Mouse (Mus musculus) intestine, embryonic 15.5 days (tissue): ENCODE data around the gene Helb. TPM values are rescaled to one million over a fixed set of nuclear protein-coding genes. Genes with fewer than 3 reads are reported as not detected.

ENCODE experiments used
- ATAC-seq: fragments of 200-750 bp; cut with Nextera tagmentation; 2 replicates; pipeline ENCODE4 v1.8.0; 2017; ENCODE audit warnings: moderate TSS enrichment, moderate library complexity
- H3K27ac ChIP-seq: fragments of 300-500 bp; sonication (generic); 2 replicates; pipeline ENCODE4 v1.5.1; 2015; ENCODE audit warnings: mild to moderate bottlenecking, inconsistent platforms
- H3K27me3 ChIP-seq: fragments of 300-500 bp; sonication (generic); replicated peaks from 2 replicates; pipeline ENCODE4 v1.6.1; 2015; ENCODE audit warnings: inconsistent platforms
- H3K36me3 ChIP-seq: fragments of 300-500 bp; sonication (generic); 2 replicates; pipeline ENCODE4 v1.6.1; 2015; ENCODE audit warnings: inconsistent platforms
- H3K4me1 ChIP-seq: fragments of 300-500 bp; sonication (generic); replicated peaks from 2 replicates; pipeline ENCODE4 v1.6.1; 2015; ENCODE audit warnings: inconsistent platforms
- H3K4me2 ChIP-seq: fragments of 300-500 bp; sonication (generic); replicated peaks from 2 replicates; pipeline ENCODE4 v1.6.1; 2015; ENCODE audit warnings: mild to moderate bottlenecking, inconsistent platforms
- H3K4me3 ChIP-seq: fragments of 300-500 bp; sonication (generic); replicated peaks from 2 replicates; pipeline ENCODE4 v1.5.1; 2015; ENCODE audit warnings: inconsistent platforms
- H3K9ac ChIP-seq: fragments of 300-500 bp; sonication (generic); 2 replicates; pipeline ENCODE4 v1.6.1; 2015; ENCODE audit warnings: inconsistent platforms
- H3K9me3 ChIP-seq: fragments of 300-500 bp; sonication (generic); 2 replicates; pipeline ENCODE4 v1.6.1; 2016; ENCODE audit warnings: inconsistent platforms
- WGBS: fragments of 180-500 bp; shearing (Covaris S2); methylation state at CpG from one replicate; pipeline ENCODE4 v1.1.7; 2015; 5-methylcytosine and 5-hydroxymethylcytosine counted together
- polyA plus RNA-seq: library from polyadenylated mRNA; unstranded; fragments of >200 nt; fragmentation: Nextera tagmentation; extraction: Ambion mirVana; gene quantifications from 2 replicates; pipeline ENCODE4 v1.2.1, GENCODE M21; 2015

Helb gene
- polyA plus RNA-seq, 1 experiment from 2014 or later = 5.4 TPM

DNA sequence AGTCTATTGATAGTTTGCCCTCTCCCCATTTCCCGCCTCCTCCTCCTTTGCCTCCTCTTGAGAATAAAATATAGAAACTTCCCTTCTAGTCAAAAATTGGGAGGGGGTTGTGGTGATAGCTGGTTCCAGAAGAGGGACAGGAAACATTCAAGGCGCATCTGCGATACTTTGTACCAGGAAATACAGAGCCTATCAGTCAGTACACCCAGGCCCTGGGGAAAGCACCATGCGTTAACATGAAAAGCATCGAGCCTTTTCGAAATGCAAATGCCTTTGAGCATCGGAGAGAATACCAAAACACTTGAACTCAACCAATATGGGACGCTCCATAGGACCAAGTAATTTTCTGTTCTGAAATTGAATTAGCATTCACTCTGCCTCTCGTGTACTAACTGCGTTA lies 46.5 kb downstream of the Helb start:
- Histone ChIP-seq H3K4me1 (no peaks in the 10 kb centered on the region), H3K27ac (no peak overlapping the region), H3K9ac (no peak overlapping the region), H3K4me3 (no peak overlapping the region), H3K4me2 (no peak overlapping the region), H3K27me3 (no peaks in the 10 kb centered on the region), H3K36me3 (no peaks in the 10 kb centered on the region), H3K9me3 (no peaks in the 10 kb centered on the region)
- no peak for ATAC-seq
- WGBS = 93% methylated on average over 10 of the region's 10 CpGs

DNA sequence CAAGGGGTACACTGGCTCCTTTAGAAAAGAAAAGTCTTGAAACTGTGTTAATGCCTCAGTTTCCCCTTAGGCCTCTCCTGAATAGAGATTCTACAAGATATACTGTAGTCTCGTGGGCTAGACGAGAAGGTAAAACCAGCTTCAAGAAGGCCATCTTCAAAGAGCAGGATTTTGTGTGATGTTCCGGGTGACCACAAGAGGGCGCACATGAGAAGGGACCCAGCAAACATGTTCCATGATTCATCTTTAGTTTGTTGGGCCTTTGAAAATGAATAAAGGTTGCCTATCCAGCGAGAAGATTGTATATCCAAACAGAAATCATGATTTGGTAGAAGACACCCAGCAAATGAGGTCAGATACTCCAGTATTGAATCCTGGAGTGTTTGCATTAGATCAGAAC lies 48.4 kb downstream of the Helb start:
- H3K4me1 ChIP-seq = no peaks in the 10 kb centered on the region
- H3K9ac ChIP-seq = no peak overlapping the region
- no peak overlapping the region for H3K4me2 ChIP-seq
- 25% methylated on average over 5 of the region's 5 CpGs for WGBS
- no peak for ATAC-seq
- H3K27ac ChIP-seq = no peak overlapping the region
- H3K27me3 ChIP-seq = no peaks in the 10 kb centered on the region
- H3K36me3 ChIP-seq = no peaks in the 10 kb centered on the region
- H3K9me3 ChIP-seq = no peaks in the 10 kb centered on the region
- H3K4me3 ChIP-seq = no peak overlapping the region

DNA sequence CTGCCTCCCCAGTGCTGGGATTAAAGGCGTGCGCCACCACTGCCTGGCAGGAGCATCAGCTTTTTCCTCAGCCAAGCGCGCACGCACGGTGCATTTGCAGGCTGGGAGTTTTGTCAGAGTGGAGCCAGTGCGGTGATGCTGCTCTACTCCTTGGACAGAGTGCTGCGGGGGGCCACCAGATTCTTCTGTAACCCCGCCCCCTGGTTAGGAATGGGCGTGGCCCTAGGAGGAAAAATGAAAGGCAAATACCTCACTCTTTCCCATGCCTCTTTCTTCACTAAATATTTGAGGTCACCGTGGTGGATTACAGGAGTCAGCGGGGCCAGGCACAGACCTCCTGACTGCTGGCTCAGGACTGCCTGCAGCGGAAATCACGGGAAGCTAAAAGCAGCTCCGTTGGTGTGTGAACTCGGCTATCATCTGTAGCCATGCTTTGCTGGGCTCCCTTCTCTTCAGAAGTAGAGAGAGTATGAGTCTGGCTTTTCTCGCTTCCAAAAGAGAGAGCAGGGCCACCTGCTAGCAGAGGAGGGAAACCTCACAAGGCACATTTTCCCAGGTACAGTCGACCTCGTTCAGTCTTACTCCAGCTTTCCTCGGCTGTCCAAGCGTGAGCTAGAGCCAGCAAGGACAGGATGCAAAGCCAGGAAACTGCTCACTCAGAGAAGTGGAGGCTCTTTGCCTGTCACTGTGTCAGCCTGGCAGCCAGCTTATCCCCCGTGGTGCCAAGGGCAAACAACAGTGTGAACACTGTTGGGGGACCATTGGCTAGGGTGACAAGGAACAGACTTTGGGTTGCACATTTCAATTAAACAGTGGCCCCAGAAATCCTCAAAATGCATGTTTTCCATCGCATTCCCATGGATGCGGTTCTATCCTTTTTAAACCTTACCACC lies 51.3 kb downstream of the Helb start:
- no peaks in the 10 kb centered on the region for H3K36me3 ChIP-seq
- no peak overlapping the region; the same call in 1 of the 2 replicates for H3K4me2 ChIP-seq
- no peaks in the 10 kb centered on the region for H3K9me3 ChIP-seq
- H3K4me3 ChIP-seq = no peak overlapping the region
- no peak overlapping the region for H3K9ac ChIP-seq
- WGBS = 80% methylated on average over 24 of the region's 24 CpGs
- ATAC-seq = no peak
- no peaks in the 10 kb centered on the region for H3K27me3 ChIP-seq
- no peaks in the 10 kb centered on the region for H3K4me1 ChIP-seq
- H3K27ac ChIP-seq = no peak overlapping the region

DNA sequence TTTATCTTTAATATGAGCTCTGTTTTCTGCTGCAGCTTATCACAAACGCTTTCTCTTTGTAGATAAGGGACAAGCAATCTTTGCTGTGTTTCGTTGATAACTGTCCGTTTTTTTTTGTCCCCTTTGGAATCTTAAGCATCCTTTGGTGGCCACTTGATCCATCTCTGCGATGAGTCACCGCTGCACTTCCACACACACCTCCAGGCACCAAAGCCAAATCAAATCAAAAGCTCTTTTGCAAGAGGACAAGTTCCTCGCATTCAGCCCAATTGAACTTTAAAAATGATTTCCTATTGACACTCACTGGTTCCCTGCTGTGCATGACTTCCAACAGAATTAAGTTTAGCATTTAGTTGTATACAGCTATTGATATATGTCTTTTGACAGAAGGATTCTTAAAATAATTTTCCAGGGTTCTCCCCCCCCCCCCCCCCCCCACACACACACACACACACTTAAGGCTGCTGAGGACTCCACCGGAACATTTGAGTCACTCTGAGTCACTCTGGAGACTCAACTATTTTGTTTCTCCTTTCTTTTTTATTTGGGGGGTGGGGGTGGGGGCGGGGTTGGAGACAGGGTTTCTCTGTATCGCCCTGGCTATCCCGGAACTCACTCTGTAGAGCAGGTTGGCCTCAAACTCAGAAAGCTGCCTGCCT lies 52.1 kb downstream of the Helb start:
- Histone ChIP-seq H3K27me3 (no peaks in the 10 kb centered on the region), H3K27ac (no peak overlapping the region), H3K9ac (no peak overlapping the region), H3K36me3 (no peaks in the 10 kb centered on the region), H3K9me3 (no peaks in the 10 kb centered on the region), H3K4me2 (no peak overlapping the region), H3K4me3 (no peak overlapping the region), H3K4me1 (no peaks in the 10 kb centered on the region)
- WGBS = 68% methylated on average over 10 of the region's 10 CpGs
- no peak for ATAC-seq

DNA sequence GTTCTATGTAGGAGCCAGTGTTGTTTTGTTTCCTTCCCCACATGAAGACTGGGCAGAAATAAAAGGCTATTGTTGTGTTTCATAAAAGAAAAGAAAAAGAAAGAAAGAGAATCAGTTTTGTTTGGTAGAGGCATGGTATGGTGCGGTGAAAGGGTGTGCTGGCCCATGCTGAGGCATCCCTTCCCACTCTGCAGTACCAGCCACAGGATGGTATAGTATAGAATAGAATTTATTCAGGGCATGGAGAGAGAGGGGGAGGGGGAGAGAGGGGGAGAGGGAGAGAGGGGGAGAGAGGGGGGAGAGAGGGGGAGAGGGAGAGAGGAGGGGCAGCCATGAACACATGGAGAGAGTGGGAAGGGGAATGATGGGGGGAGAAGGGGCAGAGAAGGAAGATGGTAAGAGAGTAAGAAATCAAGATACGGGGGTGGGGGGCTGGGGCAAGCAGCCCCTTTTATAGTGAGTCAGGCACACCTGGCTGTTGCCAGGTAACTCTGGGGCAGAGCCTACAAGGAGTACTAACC lies 68.0 kb downstream of the Helb start:
- H3K27ac ChIP-seq = no peak overlapping the region
- 78% methylated on average over 2 of the region's 2 CpGs for WGBS
- no peaks in the 10 kb centered on the region for H3K4me1 ChIP-seq
- H3K27me3 ChIP-seq = no peaks in the 10 kb centered on the region
- no peaks in the 10 kb centered on the region for H3K36me3 ChIP-seq
- H3K4me3 ChIP-seq = no peak overlapping the region
- H3K4me2 ChIP-seq = no peak overlapping the region
- no peak for ATAC-seq
- no peak overlapping the region for H3K9ac ChIP-seq
- H3K9me3 ChIP-seq = no peaks in the 10 kb centered on the region

DNA sequence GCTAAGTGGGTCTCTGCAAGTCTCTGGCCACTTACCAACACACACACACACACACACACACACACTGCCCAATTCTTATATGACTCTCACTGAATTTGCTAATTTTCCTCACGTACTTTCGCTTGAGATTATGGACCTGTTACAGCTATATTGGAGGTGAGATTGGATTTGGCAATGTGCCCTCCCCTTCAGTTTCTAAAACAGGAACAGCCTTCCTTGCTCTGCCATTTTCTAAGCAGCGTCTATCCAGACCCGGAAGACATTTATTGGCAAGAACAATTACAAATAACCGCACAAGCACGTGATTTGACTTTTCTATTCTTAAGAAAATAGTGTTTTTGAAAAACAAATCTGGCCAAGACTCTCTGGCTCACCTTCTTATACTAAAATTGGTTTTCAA lies 68.5 kb downstream of the Helb start:
- Histone ChIP-seq H3K36me3 (no peaks in the 10 kb centered on the region), H3K4me2 (no peak overlapping the region), H3K4me1 (no peaks in the 10 kb centered on the region), H3K4me3 (no peak overlapping the region), H3K27ac (no peak overlapping the region), H3K9me3 (no peaks in the 10 kb centered on the region), H3K27me3 (no peaks in the 10 kb centered on the region), H3K9ac (no peak overlapping the region)
- no peak for ATAC-seq
- 93% methylated on average over 6 of the region's 6 CpGs for WGBS

DNA sequence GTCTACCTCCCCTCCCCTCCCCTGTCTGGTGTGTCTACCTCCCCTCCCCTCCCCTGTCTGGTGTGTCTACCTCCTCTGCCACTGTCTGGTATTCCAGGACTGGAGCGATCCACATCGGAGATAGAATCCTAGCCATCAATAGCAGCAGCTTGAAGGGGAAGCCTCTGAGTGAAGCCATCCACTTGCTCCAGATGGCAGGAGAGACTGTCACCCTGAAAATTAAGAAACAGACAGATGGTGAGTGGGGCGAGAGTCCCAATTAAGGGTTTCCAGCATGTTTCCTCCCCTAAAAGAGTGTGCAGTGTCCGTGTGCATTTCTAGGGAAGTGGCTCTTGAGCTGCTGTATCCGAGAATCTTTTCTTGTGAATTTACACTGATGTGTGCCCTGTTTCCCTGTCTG lies 74.6 kb downstream of the Helb start:
- Histone ChIP-seq H3K9me3 (no peaks in the 10 kb centered on the region), H3K36me3 (no peaks in the 10 kb centered on the region), H3K4me2 (no peak overlapping the region), H3K27ac (no peak overlapping the region), H3K27me3 (no peaks in the 10 kb centered on the region), H3K9ac (no peak overlapping the region), H3K4me1 (no peaks in the 10 kb centered on the region), H3K4me3 (no peak overlapping the region)
- WGBS = 93% methylated on average over 5 of the region's 5 CpGs
- ATAC-seq = no peak

DNA sequence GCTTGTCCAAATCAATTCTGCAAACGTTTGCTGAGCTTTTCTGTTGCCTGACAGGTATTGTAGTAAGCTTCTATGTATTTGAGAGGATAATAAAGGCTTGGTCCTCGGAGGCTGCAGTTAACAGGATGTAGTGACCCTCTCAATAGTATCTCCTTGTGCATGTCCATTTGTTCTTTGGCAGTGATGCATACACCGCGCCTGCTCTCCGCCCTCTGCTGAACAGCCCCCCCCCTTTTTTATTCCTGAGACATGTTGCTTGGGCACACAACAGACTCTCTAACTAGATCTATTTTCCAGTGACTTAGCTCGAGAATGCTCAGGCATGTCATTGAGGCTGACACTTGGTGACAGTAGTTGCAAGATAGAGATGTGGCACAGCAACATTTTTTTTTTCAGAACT lies 77.0 kb downstream of the Helb start:
- 72% methylated on average over 6 of the region's 6 CpGs for WGBS

DNA sequence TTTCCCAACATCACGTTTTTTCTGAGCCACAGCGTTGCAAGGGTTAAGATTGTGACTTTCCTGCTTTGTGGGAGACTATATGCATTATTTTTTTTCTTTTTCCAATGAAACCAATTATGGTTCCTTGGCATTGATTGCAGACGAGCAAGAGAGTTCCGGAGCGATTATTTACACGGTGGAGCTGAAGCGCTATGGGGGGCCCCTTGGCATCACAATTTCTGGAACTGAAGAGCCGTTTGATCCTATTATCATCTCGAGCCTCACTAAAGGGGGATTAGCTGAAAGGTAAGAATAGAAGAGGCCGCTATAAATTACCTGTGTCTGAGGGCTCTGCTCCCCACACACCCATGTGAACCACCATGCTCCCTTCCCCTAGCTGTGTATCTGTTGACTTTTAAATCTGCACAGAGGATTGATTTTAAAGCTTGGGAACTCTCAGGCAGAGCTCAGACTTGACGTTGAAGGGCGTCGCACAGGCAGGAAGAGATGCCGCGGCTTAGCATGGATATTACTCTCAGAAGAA lies 77.5 kb downstream of the Helb start:
- Histone ChIP-seq H3K9ac (no peak overlapping the region), H3K36me3 (no peaks in the 10 kb centered on the region), H3K9me3 (no peaks in the 10 kb centered on the region), H3K27me3 (no peaks in the 10 kb centered on the region), H3K4me2 (no peak overlapping the region), H3K27ac (no peak overlapping the region), H3K4me1 (no peaks in the 10 kb centered on the region), H3K4me3 (no peak overlapping the region)
- ATAC-seq = no peak
- WGBS = 56% methylated on average over 15 of the region's 15 CpGs

More for the DNA sequence above, 77.0 kb downstream of the Helb start:
- no peaks in the 10 kb centered on the region for H3K36me3 ChIP-seq
- no peaks in the 10 kb centered on the region for H3K27me3 ChIP-seq
- no peak overlapping the region for H3K4me3 ChIP-seq
- no peak overlapping the region for H3K4me2 ChIP-seq
- H3K9ac ChIP-seq = no peak overlapping the region
- no peaks in the 10 kb centered on the region for H3K4me1 ChIP-seq
- no peak overlapping the region for H3K27ac ChIP-seq
- no peaks in the 10 kb centered on the region for H3K9me3 ChIP-seq
- no peak for ATAC-seq

DNA sequence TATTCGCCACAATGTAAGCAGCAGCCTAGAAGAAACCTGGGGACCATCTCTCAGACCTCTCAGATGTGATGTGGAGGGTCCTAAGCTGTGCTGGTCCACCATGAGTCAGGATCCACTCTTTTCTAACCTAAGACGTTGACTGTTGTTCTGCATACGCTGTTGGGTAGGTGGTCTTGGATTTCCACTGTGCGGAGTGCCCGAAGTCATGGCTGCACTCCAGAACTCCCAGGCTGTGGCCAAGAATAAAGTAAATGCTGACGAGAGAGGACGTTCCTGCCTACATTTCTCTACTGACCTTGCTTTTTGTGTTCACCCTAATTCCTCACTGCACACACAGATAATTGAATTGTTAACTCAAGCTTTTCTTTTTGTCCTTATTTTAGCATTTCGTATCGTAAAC lies 78.9 kb downstream of the Helb start:
- Histone ChIP-seq H3K27ac (no peak overlapping the region), H3K27me3 (no peaks in the 10 kb centered on the region), H3K4me3 (no peak overlapping the region), H3K9ac (no peak overlapping the region), H3K9me3 (no peaks in the 10 kb centered on the region), H3K4me2 (no peak overlapping the region), H3K36me3 (no peaks in the 10 kb centered on the region), H3K4me1 (no peaks in the 10 kb centered on the region)
- no peak for ATAC-seq
- WGBS = 85% methylated on average over 9 of the region's 9 CpGs
